Mouse (Mus musculus) liver, adult 2 months (tissue): ENCODE results near the gene Golga2. TPM values are rescaled to one million over a fixed set of nuclear protein-coding genes. Genes with fewer than 3 reads are reported as not detected.

ENCODE experiments used
- DNase-seq: peaks from one replicate; pipeline ENCODE4 v3.0.0-alpha.2; 2011; ENCODE audit warnings: low read depth, low spot score; ENCODE audit errors: extremely low read depth
- H3K27ac ChIP-seq: fragments of 200-500 bp; replicated peaks from 2 replicates; pipeline ENCODE4 v1.5.1; 2012; ENCODE audit warnings: low read depth, mild to moderate bottlenecking, control low read depth, inconsistent platforms, low read length; ENCODE audit not compliant: insufficient read depth
- H3K27me3 ChIP-seq: fragments of 200-500 bp; 2 replicates; pipeline ENCODE4 v1.6.1; 2012; ENCODE audit warnings: mild to moderate bottlenecking, moderate library complexity, low read length, inconsistent platforms; ENCODE audit not compliant: control insufficient read depth, insufficient read depth
- H3K36me3 ChIP-seq: fragments of 200-500 bp; 2 replicates; pipeline ENCODE4 v1.6.1; 2012; ENCODE audit warnings: low read length, inconsistent platforms; ENCODE audit not compliant: control insufficient read depth, insufficient read depth
- H3K4me1 ChIP-seq: fragments of 200-500 bp; 2 replicates; pipeline ENCODE4 v1.6.1; 2011; ENCODE audit warnings: low read length; ENCODE audit not compliant: control insufficient read depth, insufficient read depth
- H3K4me3 ChIP-seq: fragments of 200-500 bp; 2 replicates; pipeline ENCODE4 v1.5.1; 2011; ENCODE audit warnings: low read depth, mild to moderate bottlenecking, control low read depth, low read length, moderate library complexity; ENCODE audit not compliant: insufficient read depth
- H3K79me2 ChIP-seq: fragments of 200-500 bp; 2 replicates; pipeline ENCODE4 v1.6.1; 2012; ENCODE audit warnings: inconsistent platforms, mild to moderate bottlenecking, low read length, moderate library complexity; ENCODE audit not compliant: control insufficient read depth, insufficient read depth
- H3K9ac ChIP-seq: fragments of 200-500 bp; 2 replicates; pipeline ENCODE4 v1.6.1; 2012; ENCODE audit warnings: low read depth, mild to moderate bottlenecking, control low read depth, inconsistent platforms, low read length
- CTCF ChIP-seq: fragments of 200-500 bp; IDR thresholded peaks from 2 replicates; pipeline ENCODE4 v1.5.1; 2011; ENCODE audit warnings: low read depth, low read length, control low read depth
- POLR2A ChIP-seq: fragments of 200-500 bp; IDR thresholded peaks from 2 replicates; pipeline ENCODE4 v1.6.1; 2011; ENCODE audit warnings: low read length, control low read depth; ENCODE audit not compliant: insufficient read depth; ENCODE audit errors: extremely low read depth
- WGBS: fragments of 180-500 bp; shearing (Covaris S2); methylation state at CpG from one replicate; pipeline ENCODE4 v1.1.7; 2018; 5-methylcytosine and 5-hydroxymethylcytosine counted together
- polyA plus RNA-seq: library from polyadenylated mRNA; depleted of rRNA; stranded (reverse); fragments of >200 nt; gene quantifications from 2 replicates; pipeline ENCODE4 v1.2.3, GENCODE M21; 2012
- total RNA-seq: library from RNA; depleted of rRNA; stranded (reverse); fragments of >200 nt; gene quantifications from 2 replicates; pipeline ENCODE4 v1.2.3, GENCODE M21; 2014

Golga2 gene
- total and polyA plus RNA-seq, 2 experiments = 16.0 to 17.0 TPM

- H3K4me3 ChIP-seq = peak overlapping the region; percentile 22; the same call in 1 of the 2 replicates
- no peaks in the 10 kb centered on the region for H3K27me3 ChIP-seq
- no peaks in the 10 kb centered on the region for H3K36me3 ChIP-seq
- peaks cover 6% of the 10 kb centered on the region for H3K4me1 ChIP-seq
- H3K9ac ChIP-seq = peak overlapping the region; percentile 17; the same call in 1 of the 2 replicates
- TF ChIP-seq CTCF (no peak), POLR2A (no peak)
- DNase-seq = no peak
- no peak overlapping the region for H3K27ac ChIP-seq
- 20% methylated on average over 33 of the region's 42 CpGs for WGBS
- no peaks in the 10 kb centered on the region for H3K79me2 ChIP-seq
Measured at GRCm38 (mm10) chr2:32311443-32312317, 24.5 kb downstream of the Golga2 start.

- Histone ChIP-seq H3K4me1 (peaks cover 6% of the 10 kb centered on the region), H3K4me3 (peak overlapping the region; percentile 22; the same call in 1 of the 2 replicates), H3K79me2 (no peaks in the 10 kb centered on the region), H3K9ac (peak overlapping the region; percentile 35; the same call in 1 of the 2 replicates), H3K27ac (no peak overlapping the region), H3K27me3 (no peaks in the 10 kb centered on the region), H3K36me3 (no peaks in the 10 kb centered on the region)
- no peak for TF ChIP-seq POLR2A
- peak; percentile 26 for DNase-seq
- 6% methylated on average over 56 of the region's 56 CpGs for WGBS
Measured at GRCm38 (mm10) chr2:32312318-32312964, 25.3 kb downstream of the Golga2 start.

DNA sequence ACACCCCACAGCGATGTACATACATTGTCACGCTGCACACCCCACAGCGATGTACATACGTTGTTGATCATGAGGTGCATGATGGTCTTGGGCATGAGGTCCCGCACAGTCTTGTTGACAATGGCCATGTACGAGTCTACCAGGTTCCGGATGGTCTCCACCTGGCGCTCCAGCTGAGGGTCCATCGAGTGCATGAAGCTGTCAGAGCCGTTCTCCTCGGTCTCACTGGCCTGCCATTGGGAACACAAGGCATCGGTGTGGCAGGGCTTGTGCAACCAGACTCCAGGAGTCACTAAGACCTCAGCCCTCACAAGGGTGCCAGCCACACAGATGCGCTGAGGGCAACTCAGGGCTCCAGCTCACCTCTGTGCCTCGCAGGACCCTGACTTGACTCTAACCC, 27.6 kb downstream of the Golga2 start:
- H3K27ac ChIP-seq = no peak overlapping the region
- no peaks in the 10 kb centered on the region for H3K79me2 ChIP-seq
- no peak for DNase-seq
- no peak overlapping the region for H3K4me3 ChIP-seq
- TF ChIP-seq CTCF = no peak
- no peak for TF ChIP-seq POLR2A
- H3K4me1 ChIP-seq = peaks cover 6% of the 10 kb centered on the region
- no peak overlapping the region for H3K9ac ChIP-seq
- no peaks in the 10 kb centered on the region for H3K27me3 ChIP-seq
- 91% methylated on average over 14 of the region's 14 CpGs for WGBS
- H3K36me3 ChIP-seq = no peaks in the 10 kb centered on the region

DNA sequence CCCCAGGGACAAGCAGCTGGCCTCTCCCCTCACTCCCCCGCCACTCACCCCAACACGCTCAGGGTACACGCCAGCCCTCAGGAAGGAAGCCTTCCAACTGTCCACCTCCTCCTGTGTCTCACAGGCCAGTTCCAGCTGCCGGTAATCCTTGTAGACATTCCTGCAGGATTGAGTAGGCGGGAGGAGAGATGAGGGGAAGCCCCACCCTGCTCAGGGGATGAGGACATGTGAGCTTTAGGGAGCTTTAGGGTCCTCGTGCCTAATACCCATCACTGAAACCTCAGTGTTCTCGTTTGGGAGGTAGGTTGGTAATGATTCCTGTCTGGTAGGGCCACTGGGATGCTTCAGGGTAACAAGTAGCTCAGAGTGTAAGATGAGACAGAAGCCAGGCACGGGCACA, 28.6 kb downstream of the Golga2 start:
- peaks cover 6% of the 10 kb centered on the region for H3K4me1 ChIP-seq

GRCm38 (mm10) chr2:32316887-32317656, 29.9 kb downstream of the Golga2 start:
- 83% methylated on average over 20 of the region's 20 CpGs for WGBS
- no peak for DNase-seq

More for the DNA sequence above, 28.6 kb downstream of the Golga2 start:
- no peak overlapping the region for H3K9ac ChIP-seq
- no peaks in the 10 kb centered on the region for H3K79me2 ChIP-seq
- no peaks in the 10 kb centered on the region for H3K27me3 ChIP-seq
- no peak overlapping the region for H3K27ac ChIP-seq
- H3K4me3 ChIP-seq = no peak overlapping the region
- DNase-seq = no peak
- WGBS = 51% methylated on average over 8 of the region's 8 CpGs
- no peaks in the 10 kb centered on the region for H3K36me3 ChIP-seq
- TF ChIP-seq POLR2A (no peak), CTCF (no peak)

More at GRCm38 (mm10) chr2:32316887-32317656, 29.9 kb downstream of the Golga2 start:
- no peak overlapping the region for H3K9ac ChIP-seq
- no peak overlapping the region for H3K27ac ChIP-seq
- no peak overlapping the region for H3K4me3 ChIP-seq
- H3K27me3 ChIP-seq = no peaks in the 10 kb centered on the region
- no peaks in the 10 kb centered on the region for H3K79me2 ChIP-seq
- TF ChIP-seq POLR2A (no peak), CTCF (no peak)
- no peaks in the 10 kb centered on the region for H3K36me3 ChIP-seq
- no peaks in the 10 kb centered on the region for H3K4me1 ChIP-seq
